8 mouse cellular contexts compared by ENCODE assay signal in the genomic region with DNA sequence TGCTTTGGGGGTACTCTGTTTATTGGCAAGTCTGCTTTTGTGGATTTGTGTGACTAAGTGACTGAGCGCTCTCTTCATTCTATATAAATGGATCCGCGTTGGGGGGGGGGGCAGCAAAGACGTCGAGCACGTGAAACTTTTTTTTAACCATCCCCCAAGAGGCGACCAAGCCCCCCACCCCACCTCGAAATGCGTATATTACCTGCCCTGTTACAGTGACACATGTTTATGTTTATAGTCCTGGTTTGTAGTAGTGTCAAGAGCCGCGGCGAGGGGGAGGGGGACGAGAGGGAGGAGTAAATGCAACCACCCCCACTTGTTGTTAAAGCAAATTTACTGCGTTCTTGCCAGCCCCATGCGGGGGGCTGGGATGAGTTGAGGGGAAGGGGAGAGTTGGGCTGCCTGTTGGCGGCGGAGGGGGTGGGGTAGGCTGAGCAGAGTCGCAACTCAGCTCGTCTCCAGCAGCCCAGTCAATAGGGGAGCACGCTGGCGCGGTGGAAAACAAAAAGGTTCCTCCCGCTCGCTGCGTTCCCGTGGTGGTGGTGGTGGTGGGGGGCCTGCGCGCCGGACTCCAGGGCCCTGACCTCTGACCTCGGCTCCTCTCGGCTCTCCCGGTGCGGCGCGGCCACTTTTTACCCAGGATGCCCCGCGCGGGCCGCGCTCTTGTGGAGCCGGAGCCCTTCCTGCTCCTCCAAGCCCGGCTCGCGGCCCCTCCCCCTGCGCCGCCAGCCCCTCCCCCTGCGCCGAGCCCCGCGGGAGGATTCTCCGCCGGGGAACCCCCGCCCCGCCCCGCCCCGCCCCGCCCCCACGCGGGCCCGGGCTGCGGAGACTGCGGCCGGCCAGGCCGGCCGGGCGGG. TPM values are rescaled to one million over a fixed set of nuclear protein-coding genes. Genes with fewer than 3 reads are reported as not detected.
A peak's percentile ranks its signal among the peaks of the same experiment; 100 is the strongest.
DNase-seq lines count a peak whose midpoint lies in the region; ATAC-seq lines count a peak whose summit lies in the region.

No protein-coding gene starts in this region.

- ATAC-seq in hindbrain, embryonic 15.5 days (ENCODE audit: low FRiP score, low read depth): peak; percentile 94

- peaks cover 32% of the 10 kb centered on the region for H3K4me1 ChIP-seq in hindbrain, embryonic 15.5 days (replicated peaks)

- H3K79me2 ChIP-seq in macrophage (ENCODE audit: inconsistent target): no peaks in the 10 kb centered on the region

- H3K36me3 ChIP-seq in hindbrain, embryonic 15.5 days: no peaks in the 10 kb centered on the region
- no peaks in the 10 kb centered on the region for H3K36me3 ChIP-seq in macrophage (ENCODE audit: inconsistent target)

- H3K27ac ChIP-seq in hindbrain, embryonic 15.5 days (replicated peaks): peak overlapping the region; percentile 94
- H3K27ac ChIP-seq in macrophage: peak overlapping the region; percentile 70

- under 1% methylated on average over 43 of the region's 66 CpGs for WGBS in hindbrain, embryonic 15.5 days
- WGBS in macrophage (ENCODE audit: missing documents): under 1% methylated on average over 43 of the region's 66 CpGs

- peak overlapping the region; percentile 59 for H3K4me3 ChIP-seq in hindbrain, embryonic 15.5 days
- H3K4me3 ChIP-seq in macrophage (ENCODE audit: inconsistent target): peak overlapping the region; percentile 64

- DNase-seq in R1 (ENCODE audit: low read depth, low spot score): peak; percentile 96
- DNase-seq in cerebellum, adult 9-11 months: peak; percentile 96
- peak; percentile 82 to 83 for DNase-seq in frontal cortex, postnatal 14 days (ENCODE audit: low spot score in 2 of 2)
- DNase-seq in left cerebral cortex, adult 8-10 months (ENCODE audit: low spot score in 2 of 2): peak; percentile 80 to 91
- peak; percentile 93 for DNase-seq in right cerebral cortex, adult 18-20 months
- peak; percentile 95 for DNase-seq in urinary bladder, adult 2 months (ENCODE audit: low spot score)

- H3K27me3 ChIP-seq in hindbrain, embryonic 15.5 days: no peaks in the 10 kb centered on the region

- peak overlapping the region; percentile 80 for H3K4me2 ChIP-seq in hindbrain, embryonic 15.5 days

- no peaks in the 10 kb centered on the region for H3K9me3 ChIP-seq in hindbrain, embryonic 15.5 days

- peak overlapping the region; percentile 64 for H3K9ac ChIP-seq in hindbrain, embryonic 15.5 days

RNA-seq across cellular contexts. Expression of gene Mllt10, which starts 1.1 kb away (rescaled TPM):
- polyA plus RNA-seq in hindbrain, embryonic 15.5 days (2015; fragmentation: Nextera tagmentation; extraction: Ambion mirVana): 45.6 and 50.0 TPM in 2 replicates
- 10 to 100 TPM; 53.3 to 62.7 (median 56.5) TPM for total RNA-seq in left cerebral cortex, adult 8-10 months (2022)
- total RNA-seq in macrophage (2018; cell fraction: chromatin; rRNA removed): 100 to 1,000 TPM in 22 of 26 experiments, 10 to 100 TPM in 4; 46.2 to 299 (median 188) TPM
- 10 to 100 TPM in 24 of 26 experiments, 1 to 10 TPM in 2; 4.9 to 29.0 (median 20.5) TPM for total RNA-seq in macrophage (2018; cell fraction: cytosol; rRNA removed)
- total RNA-seq in macrophage (2018; cell fraction: nucleus; rRNA removed): 100 to 1,000 TPM in 9 of 26 experiments, 10 to 100 TPM in 17; 34.7 to 160 (median 79.6) TPM
- 14.8 to 17.0 TPM (median 16.7 TPM) in 3 replicates for polyA plus RNA-seq in macrophage (2018)
- polyA plus RNA-seq in urinary bladder, adult 2 months (2012; rRNA removed): 31.4 and 31.7 TPM in 2 replicates

RNA-seq across cellular contexts. Expression of gene Skida1, which starts 7.3 kb away (rescaled TPM):
- polyA plus RNA-seq in hindbrain, embryonic 15.5 days (2015; fragmentation: Nextera tagmentation; extraction: Ambion mirVana): 6.5 and 7.1 TPM in 2 replicates
- 10 to 100 TPM in 1 of 4 experiments, 1 to 10 TPM in 3; 7.9 to 10.6 (median 8.5) TPM for total RNA-seq in left cerebral cortex, adult 8-10 months (2022)
- total RNA-seq in macrophage (2018; cell fraction: chromatin; rRNA removed): 1 to 10 TPM in 2 of 26 experiments, under 1 TPM in 2, not detected in 22; 0.15 to 1.3 (median 0.61) TPM
- total RNA-seq in macrophage (2018; cell fraction: cytosol; rRNA removed): under 1 TPM in 5 of 26 experiments, not detected in 21; 0.04 to 0.26 (median 0.05) TPM
- under 1 TPM in 1 of 26 experiments, not detected in 25; 0.34 TPM for total RNA-seq in macrophage (2018; cell fraction: nucleus; rRNA removed)
- not detected in 3 replicates for polyA plus RNA-seq in macrophage (2018)
- 3.4 and 4.9 TPM in 2 replicates for polyA plus RNA-seq in urinary bladder, adult 2 months (2012; rRNA removed)

RNA-seq across cellular contexts. Expression of gene A930004D18Rik, which starts 18.6 kb away (rescaled TPM):
- polyA plus RNA-seq in hindbrain, embryonic 15.5 days (2015; fragmentation: Nextera tagmentation; extraction: Ambion mirVana): 10.8 and 11.1 TPM in 2 replicates
- 1 to 10 TPM; 1.8 to 3.5 (median 2.2) TPM for total RNA-seq in left cerebral cortex, adult 8-10 months (2022)
- 1 to 10 TPM in 2 of 26 experiments, under 1 TPM in 2, not detected in 22; 0.23 to 1.8 (median 0.97) TPM for total RNA-seq in macrophage (2018; cell fraction: chromatin; rRNA removed)
- under 1 TPM in 12 of 26 experiments, not detected in 14; 0.03 to 0.15 (median 0.05) TPM for total RNA-seq in macrophage (2018; cell fraction: cytosol; rRNA removed)
- under 1 TPM in 5 of 26 experiments, not detected in 21; 0.12 to 0.34 (median 0.17) TPM for total RNA-seq in macrophage (2018; cell fraction: nucleus; rRNA removed)
- polyA plus RNA-seq in macrophage (2018): 0.09 to 0.53 TPM in 2 of 3 replicates, not detected in the other
- polyA plus RNA-seq in urinary bladder, adult 2 months (2012; rRNA removed): 3.6 and 3.9 TPM in 2 replicates

RNA-seq across cellular contexts. Expression of gene H2al2a, which starts 59.4 kb away (rescaled TPM):
- polyA plus RNA-seq in hindbrain, embryonic 15.5 days (2015; fragmentation: Nextera tagmentation; extraction: Ambion mirVana): not detected in 2 replicates
- not detected for total RNA-seq in left cerebral cortex, adult 8-10 months (2022)
- not detected for total RNA-seq in macrophage (2018; cell fraction: chromatin; rRNA removed)
- not detected for total RNA-seq in macrophage (2018; cell fraction: cytosol; rRNA removed)
- total RNA-seq in macrophage (2018; cell fraction: nucleus; rRNA removed): not detected
- not detected in 3 replicates for polyA plus RNA-seq in macrophage (2018)
- not detected in 2 replicates for polyA plus RNA-seq in urinary bladder, adult 2 months (2012; rRNA removed)

Comparison
In these comparisons a context has a peak if more than half of its experiments do, and no peak if none do; other contexts are left out.
1. Peak in every context shown above with its lines: DNase-seq, ATAC-seq, H3K4me3 ChIP-seq and H3K27ac ChIP-seq.